ENCODE assay signal across 12 mouse cellular contexts in the genomic region with DNA sequence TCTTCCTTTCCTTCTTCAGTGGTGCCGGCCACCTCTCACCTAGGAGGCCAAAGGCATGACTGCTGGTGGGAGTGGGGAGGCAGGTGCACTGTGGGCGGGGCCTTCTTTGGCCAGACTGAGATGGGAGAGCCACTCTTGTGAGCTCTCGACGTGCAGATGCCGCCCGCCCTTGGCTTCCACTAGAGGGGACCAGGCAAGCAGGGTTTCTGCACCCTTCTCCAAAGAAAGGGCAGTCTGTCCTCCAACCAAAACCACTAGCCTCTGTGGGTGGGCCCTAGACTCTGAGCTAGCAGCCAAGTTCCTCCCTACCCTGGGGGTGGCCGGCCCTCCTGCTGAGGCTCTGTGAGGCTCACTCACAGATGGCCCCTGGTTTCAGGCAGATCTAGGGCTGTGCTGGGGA. TPM values are rescaled to one million over a fixed set of nuclear protein-coding genes. Genes with fewer than 3 reads are reported as not detected.
DNase-seq lines count a peak whose midpoint lies in the region; ATAC-seq and TF ChIP-seq lines count a peak whose summit lies in the region.
"Had no signal": no experiment of that assay in that cellular context is flagged by ENCODE, and none has a peak within 500 bp of the region (broad histone marks: within the 10 kb centered on the region; RNA-seq: fewer than 3 reads in every experiment).

No protein-coding gene starts in this region.

- H3K4me2 ChIP-seq in heart, embryonic 15.5 days = no peak overlapping the region

- WGBS in heart, embryonic 15.5 days = 75% methylated on average over 7 of the region's 7 CpGs

- intact Hi-C loops in heart, postnatal 14 days (cut with DNase I) = no loop called here

- no peaks in the 10 kb centered on the region for H3K27me3 ChIP-seq in heart, embryonic 15.5 days
- no peaks in the 10 kb centered on the region for H3K27me3 ChIP-seq in E14TG2a.4 (ENCODE audit: insufficient read depth, low read length)

- ATAC-seq in heart, embryonic 15.5 days (replicated peaks; ENCODE audit: insufficient number of reproducible peaks, insufficient read depth, low FRiP score, low read depth) = 0 out of 2 replicates have a peak, but pooled peaks have one; percentile 6

- H3K27ac ChIP-seq in heart, embryonic 15.5 days = peak overlapping the region; percentile 24; the same call in 1 of the 2 replicates

- DNase-seq in heart, postnatal 14 days = no peak
- peak; percentile 16 for DNase-seq in brain, adult 2 months (ENCODE audit: low read depth, low spot score)
- peak; percentile 64 for DNase-seq in lung, postnatal 36 days
- DNase-seq in T-cell, adult 2 months (ENCODE audit: low spot score) = no peak
- no peak for DNase-seq in thymus, postnatal 14 days
- no peak for DNase-seq in left cerebral cortex, adult 18-20 months (ENCODE audit: low spot score in 2 of 2)
- DNase-seq: heart, postnatal 36 days had no signal

- H3K4me1 ChIP-seq in heart, embryonic 15.5 days (replicated peaks) = peaks cover 13% of the 10 kb centered on the region
- H3K4me1 ChIP-seq in E14TG2a.4 (replicated peaks; ENCODE audit: low read depth, low read length) = peaks cover 74% of the 10 kb centered on the region

- peaks cover 61% of the 10 kb centered on the region for H3K36me3 ChIP-seq in heart, embryonic 15.5 days
- peaks cover 76% of the 10 kb centered on the region for H3K36me3 ChIP-seq in E14TG2a.4 (ENCODE audit: insufficient read depth, low read length)

- no peak overlapping the region for H3K9ac ChIP-seq in heart, embryonic 15.5 days

- H3K4me3 ChIP-seq in heart, embryonic 15.5 days = no peak overlapping the region
- H3K4me3 ChIP-seq in E14TG2a.4 (replicated peaks; ENCODE audit: low read length) = peak overlapping the region; percentile 63; the same call in 1 of the 2 replicates

- TF ChIP-seq CTCF in E14TG2a.4 (conservative IDR thresholded peaks at IDR 0.05; ENCODE audit: low read length) = no peak

- H3K9me3 ChIP-seq in heart, embryonic 15.5 days (replicated peaks) = no peaks in the 10 kb centered on the region
- H3K9me3 ChIP-seq in E14TG2a.4 (ENCODE audit: low read length) = no peaks in the 10 kb centered on the region

RNA-seq across cellular contexts. Expression of a gene that starts 25.7 kb away (rescaled TPM):
- 0.26 TPM in 1 of 2 replicates, not detected in the other for polyA plus RNA-seq in heart, embryonic 15.5 days (2015; fragmentation: Nextera tagmentation; extraction: Ambion mirVana)
- total RNA-seq in heart, postnatal 14 days (2021) = not detected
- under 1 TPM; 0.21 to 0.23 TPM for total RNA-seq in left cerebral cortex, adult 18-20 months (2021)
- total RNA-seq: adrenal gland, postnatal 36 days; heart, postnatal 36 days; layer of hippocampus, postnatal 36 days; megakaryocyte, adult 5-6 weeks had no signal

RNA-seq across cellular contexts. Expression of a gene that starts 25.7 kb away (rescaled TPM):
- polyA plus RNA-seq in heart, embryonic 15.5 days (2015; fragmentation: Nextera tagmentation; extraction: Ambion mirVana) = 30.1 and 32.8 TPM in 2 replicates
- 10 to 100 TPM; 87.6 to 91.4 TPM for total RNA-seq in heart, postnatal 14 days (2021)
- total RNA-seq in left cerebral cortex, adult 18-20 months (2021) = 10 to 100 TPM; 51.3 to 54.1 TPM

RNA-seq across cellular contexts. Expression of a gene that starts 33.9 kb away (rescaled TPM):
- 10.3 and 15.3 TPM in 2 replicates for polyA plus RNA-seq in heart, embryonic 15.5 days (2015; fragmentation: Nextera tagmentation; extraction: Ambion mirVana)
- total RNA-seq in heart, postnatal 14 days (2021) = 10 to 100 TPM; 13.0 to 13.5 TPM
- 10 to 100 TPM; 30.1 to 31.5 TPM for total RNA-seq in left cerebral cortex, adult 18-20 months (2021)

RNA-seq across cellular contexts. Expression of a gene that starts 35.7 kb away (rescaled TPM):
- 38.6 and 52.4 TPM in 2 replicates for polyA plus RNA-seq in heart, embryonic 15.5 days (2015; fragmentation: Nextera tagmentation; extraction: Ambion mirVana)
- total RNA-seq in heart, postnatal 14 days (2021) = 10 to 100 TPM; 22.2 to 22.6 TPM
- total RNA-seq in left cerebral cortex, adult 18-20 months (2021) = 10 to 100 TPM; 43.2 to 44.3 TPM

RNA-seq across cellular contexts. Expression of a gene that starts 53.5 kb away (rescaled TPM):
- polyA plus RNA-seq in heart, embryonic 15.5 days (2015; fragmentation: Nextera tagmentation; extraction: Ambion mirVana) = 3.4 and 4.7 TPM in 2 replicates
- total RNA-seq in heart, postnatal 14 days (2021) = 1 to 10 TPM; 6.0 to 6.2 TPM
- total RNA-seq in left cerebral cortex, adult 18-20 months (2021) = 10 to 100 TPM; 44.6 to 55.4 TPM

Comparison
In these comparisons a context has a peak if more than half of its experiments do, and no peak if none do; other contexts are left out.
1. DNase-seq: peak in brain, adult 2 months (single experiment) and lung, postnatal 36 days (single experiment); none in heart, postnatal 14 days (0 of 2), T-cell, adult 2 months (single experiment), thymus, postnatal 14 days (single experiment) and left cerebral cortex, adult 18-20 months (0 of 2).